Mouse (Mus musculus) lung, adult 2 months (tissue): Measurements from ENCODE around the gene Atp6v0a1. TPM values are rescaled to one million over a fixed set of nuclear protein-coding genes. Genes with fewer than 3 reads are reported as not detected.

Experiments used
- DNase-seq: peaks from one replicate; pipeline ENCODE4 v3.0.0; 2022
- H3K4me1 ChIP-seq: fragments of 200-500 bp; 2 replicates; pipeline ENCODE4 v1.6.1; 2011; ENCODE audit warnings: low read length; ENCODE audit not compliant: control insufficient read depth, insufficient read depth
- H3K4me3 ChIP-seq: fragments of 200-500 bp; replicated peaks from 2 replicates; pipeline ENCODE3; 2011; ENCODE audit warnings: low read depth, mild to moderate bottlenecking, control low read depth, low read length; ENCODE audit errors: extremely low read depth
- CTCF ChIP-seq: fragments of 200-500 bp; IDR thresholded peaks from 2 replicates; pipeline ENCODE4 v1.5.1; 2011; ENCODE audit warnings: mild to moderate bottlenecking, low read length, control low read depth; ENCODE audit not compliant: insufficient read depth
- POLR2A ChIP-seq: fragments of 200-500 bp; IDR thresholded peaks from 2 replicates; pipeline ENCODE4 v1.6.1; 2011; ENCODE audit warnings: low read depth, mild to moderate bottlenecking, control low read depth, low read length, borderline replicate concordance; ENCODE audit errors: extremely low read depth
- WGBS: fragments of 180-500 bp; shearing (Covaris S2); methylation state at CpG from one replicate; pipeline ENCODE4 v1.1.7; 2018; 5-methylcytosine and 5-hydroxymethylcytosine counted together
- polyA plus RNA-seq: library from polyadenylated mRNA; depleted of rRNA; stranded (reverse); fragments of >200 nt; gene quantifications from 2 replicates; pipeline ENCODE4 v1.2.3, GENCODE M21; 2012

The Atp6v0a1 gene
- polyA plus RNA-seq, 1 experiment, result 102 TPM

- DNase-seq, result no peak
- 67% methylated on average over 6 of the region's 6 CpGs for WGBS
- Histone ChIP-seq H3K4me3 (no peak overlapping the region), H3K4me1 (peaks cover 12% of the 10 kb centered on the region)
- TF ChIP-seq CTCF, result no peak
- no peak for TF ChIP-seq POLR2A
Measured at GRCm38 (mm10) chr11:101086323-101086674, 77.0 kb downstream of the Atp6v0a1 start.

- peak; percentile 85 for DNase-seq
- 1% methylated on average over 52 of the region's 52 CpGs for WGBS
- Histone ChIP-seq H3K4me1 (peaks cover 12% of the 10 kb centered on the region), H3K4me3 (peak within 1 kb of the TSS; percentile 85)
- TF ChIP-seq POLR2A (peak; percentile 76; the same call in 1 of the 2 replicates), CTCF (no peak)
Measured at GRCm38 (mm10) chr11:101086756-101087681, 77.8 kb downstream of the Atp6v0a1 start, which contains the start of gene Mlx. TSS of gene Mlx (plus strand) at chr11:101087277.

- WGBS, result 6% methylated on average over 8 of the region's 8 CpGs
- DNase-seq, result no peak
- Histone ChIP-seq H3K4me1 (peaks cover 12% of the 10 kb centered on the region), H3K4me3 (peak overlapping the region; percentile 85)
- no peak for TF ChIP-seq CTCF
- TF ChIP-seq POLR2A, result no peak
Measured at GRCm38 (mm10) chr11:101087682-101088055, 78.4 kb downstream of the Atp6v0a1 start.

GRCm38 (mm10) chr11:101089931-101090330 lies 80.7 kb downstream of the Atp6v0a1 start:
- WGBS, result 85% methylated on average over 1 of the region's 1 CpGs
- Histone ChIP-seq H3K4me1 (peaks cover 12% of the 10 kb centered on the region), H3K4me3 (no peak overlapping the region)
- TF ChIP-seq CTCF (no peak), POLR2A (no peak)
- no peak for DNase-seq

GRCm38 (mm10) chr11:101094930-101095313 lies 85.7 kb downstream of the Atp6v0a1 start:
- TF ChIP-seq POLR2A, result no peak
- WGBS, result 2% methylated on average over 18 of the region's 18 CpGs
- DNase-seq, result no peak

GRCm38 (mm10) chr11:101095314-101096024 lies 86.2 kb downstream of the Atp6v0a1 start, which contains the start of gene Psmc3ip:
TSS of gene Psmc3ip (minus strand) at chr11:101095436.
- H3K4me1 ChIP-seq, result peaks cover 4% of the 10 kb centered on the region
- peak; percentile 84 for TF ChIP-seq CTCF
- peak; percentile 74; the same call in 1 of the 2 replicates for TF ChIP-seq POLR2A
- peak within 1 kb of the TSS; percentile 91 for H3K4me3 ChIP-seq
- under 1% methylated on average over 43 of the region's 43 CpGs for whole genome bisulfite sequencing
- DNase-seq, result peak; percentile 95

More at GRCm38 (mm10) chr11:101094930-101095313, 85.7 kb downstream of the Atp6v0a1 start:
- Histone ChIP-seq H3K4me1 (peaks cover 4% of the 10 kb centered on the region), H3K4me3 (peak overlapping the region; percentile 91)

GRCm38 (mm10) chr11:101098231-101098630 lies 89.0 kb downstream of the Atp6v0a1 start:
- 85% methylated on average over 8 of the region's 8 CpGs for WGBS
- Histone ChIP-seq H3K4me3 (no peak overlapping the region), H3K4me1 (peaks cover 4% of the 10 kb centered on the region)
- TF ChIP-seq POLR2A (no peak), CTCF (no peak)
- DNase-seq, result no peak

- TF ChIP-seq POLR2A (no peak), CTCF (no peak)
- 82% methylated on average over 5 of the region's 5 CpGs for WGBS
- DNase-seq, result no peak
- Histone ChIP-seq H3K4me3 (no peak overlapping the region), H3K4me1 (no peaks in the 10 kb centered on the region)
Measured at GRCm38 (mm10) chr11:101103011-101103410, 93.8 kb downstream of the Atp6v0a1 start.

GRCm38 (mm10) chr11:101109351-101109750 lies 100.1 kb downstream of the Atp6v0a1 start:
- Histone ChIP-seq H3K4me1 (peaks cover 4% of the 10 kb centered on the region; the same call in 1 of the 2 replicates), H3K4me3 (no peak overlapping the region)
- 63% methylated on average over 4 of the region's 4 CpGs for WGBS
- no peak for DNase-seq
- TF ChIP-seq POLR2A (no peak), CTCF (no peak)

GRCm38 (mm10) chr11:101110708-101111107 lies 101.5 kb downstream of the Atp6v0a1 start:
- 40% methylated on average over 5 of the region's 5 CpGs for WGBS
- H3K4me3 ChIP-seq, result no peak overlapping the region
- TF ChIP-seq CTCF, result no peak
- no peak for TF ChIP-seq POLR2A
- no peak for DNase-seq
- H3K4me1 ChIP-seq, result peaks cover 4% of the 10 kb centered on the region; the same call in 1 of the 2 replicates
